Mouse (Mus musculus) MEL (cell line): ENCODE data around the gene Gdf5. TPM values are rescaled to one million over a fixed set of nuclear protein-coding genes. Genes with fewer than 3 reads are reported as not detected.

Experiments
- DNase-seq: peaks from one replicate; pipeline ENCODE4 v3.0.0; 2011; ENCODE audit warnings: low read depth, low spot score
- H3K27ac ChIP-seq: 2 replicates; pipeline ENCODE4 v1.5.1; 2012; ENCODE audit warnings: low read depth, mild to moderate bottlenecking, control low read depth, low read length, moderate library complexity; ENCODE audit not compliant: control insufficient read depth
- H3K27me3 ChIP-seq, 2 experiments: fragments of 150-350 bp in 1 of 2; sonication (generic) in 1 of 2; 2 replicates each; pipeline ENCODE4 v1.6.1; 2012; ENCODE audit warnings: low read length in 2 of 2, mild to moderate bottlenecking in 2 of 2, improper control_type of control experiment in 1 of 2, moderate library complexity in 1 of 2; ENCODE audit not compliant: insufficient read depth in 2 of 2, control insufficient read depth in 1 of 2
- H3K36me3 ChIP-seq, 2 experiments: 2 replicates each; pipeline ENCODE4 v1.6.1; 2012 to 2014; ENCODE audit warnings: low read length in 2 of 2, improper control_type of control experiment in 1 of 2, inconsistent platforms in 1 of 2, mild to moderate bottlenecking in 1 of 2; ENCODE audit not compliant: insufficient read depth in 2 of 2, control insufficient read depth in 1 of 2
- H3K4me1 ChIP-seq, 2 experiments: fragments of 150-350 bp in 1 of 2; sonication (generic) in 1 of 2; 2 replicates each; pipeline ENCODE4 v1.6.1; 2012; ENCODE audit warnings: low read length in 2 of 2, improper control_type of control experiment in 1 of 2, mild to moderate bottlenecking in 1 of 2; ENCODE audit not compliant: insufficient read depth in 2 of 2, control insufficient read depth in 1 of 2
- H3K4me3 ChIP-seq, 2 experiments: fragments of 150-350 bp in 1 of 2; sonication (generic) in 1 of 2; 2 replicates each; pipeline ENCODE4 v1.5.1; 2012; ENCODE audit warnings: low read depth in 2 of 2, low read length in 2 of 2, mild to moderate bottlenecking in 2 of 2, moderate library complexity in 2 of 2, control low read depth in 1 of 2, improper control_type of control experiment in 1 of 2; ENCODE audit not compliant: control insufficient read depth in 1 of 2, insufficient read depth in 1 of 2
- H3K79me2 ChIP-seq: 2 replicates; pipeline ENCODE4 v1.6.1; 2012; ENCODE audit warnings: mild to moderate bottlenecking, low read length, moderate library complexity; ENCODE audit not compliant: control insufficient read depth, poor library complexity, insufficient read depth
- H3K9ac ChIP-seq: 2 replicates; pipeline ENCODE4 v1.6.1; 2012; ENCODE audit warnings: low read depth, mild to moderate bottlenecking, control low read depth, low read length, moderate library complexity; ENCODE audit not compliant: control insufficient read depth, poor library complexity, severe bottlenecking
- H3K9me3 ChIP-seq: fragments of 150-350 bp; sonication (generic); replicated peaks from 2 replicates; pipeline ENCODE4 v1.6.1; 2012; ENCODE audit warnings: mild to moderate bottlenecking, low read length, improper control_type of control experiment, moderate library complexity; ENCODE audit not compliant: insufficient read depth
- BHLHE40 ChIP-seq: IDR thresholded peaks from 2 replicates; pipeline ENCODE4 v1.6.1; 2012; ENCODE audit warnings: low read depth, mild to moderate bottlenecking, inconsistent platforms, low read length, improper control_type of control experiment, borderline replicate concordance
- CHD1 ChIP-seq: IDR thresholded peaks from 2 replicates; pipeline ENCODE4 v1.6.1; 2012; ENCODE audit warnings: low read depth, mild to moderate bottlenecking, inconsistent platforms, low read length, improper control_type of control experiment
- CHD2 ChIP-seq: IDR thresholded peaks from 2 replicates; pipeline ENCODE4 v1.6.1; 2011; ENCODE audit warnings: low read length, improper control_type of control experiment
- CTCF ChIP-seq, 3 experiments: IDR thresholded peaks in 2 of 3; conservative IDR thresholded peaks in 1 of 3; 2 replicates each; pipeline ENCODE4 v1.5.1; 2011 to 2012; ENCODE audit warnings: low read length in 3 of 3, low read depth in 2 of 3, mild to moderate bottlenecking in 2 of 3, improper control_type of control experiment in 1 of 3, inconsistent platforms in 1 of 3, mixed read lengths in 1 of 3, moderate library complexity in 1 of 3; ENCODE audit not compliant: control insufficient read depth in 1 of 3, insufficient read depth in 1 of 3, poor library complexity in 1 of 3, severe bottlenecking in 1 of 3
- E2F4 ChIP-seq: IDR thresholded peaks from 2 replicates; pipeline ENCODE4 v1.6.1; 2011; ENCODE audit warnings: low read depth, low read length, improper control_type of control experiment, borderline replicate concordance
- ELF1 ChIP-seq: IDR thresholded peaks from 2 replicates; pipeline ENCODE4 v1.6.1; 2014; ENCODE audit warnings: low read depth, mild to moderate bottlenecking, inconsistent platforms, low read length, improper control_type of control experiment, moderate library complexity
- EP300 ChIP-seq, 2 experiments: IDR thresholded peaks; 2 replicates each; pipeline ENCODE4 v1.6.1; 2011; ENCODE audit warnings: improper control_type of control experiment in 2 of 2, low read length in 2 of 2, low read depth in 1 of 2, mild to moderate bottlenecking in 1 of 2
- ETS1 ChIP-seq: IDR thresholded peaks from 2 replicates; pipeline ENCODE4 v1.6.1; 2012; ENCODE audit warnings: low read depth, mild to moderate bottlenecking, inconsistent platforms, low read length, improper control_type of control experiment, moderate library complexity
- GABPA ChIP-seq: IDR thresholded peaks from 2 replicates; pipeline ENCODE4 v1.6.1; 2012; ENCODE audit warnings: low read depth, mild to moderate bottlenecking, inconsistent platforms, low read length, improper control_type of control experiment, moderate library complexity
- GATA1 ChIP-seq: IDR thresholded peaks from 2 replicates; pipeline ENCODE4 v1.6.1; 2011; ENCODE audit warnings: low read depth, low read length, improper control_type of control experiment
- HCFC1 ChIP-seq: IDR thresholded peaks from 2 replicates; pipeline ENCODE4 v1.6.1; 2012; ENCODE audit warnings: low read depth, mild to moderate bottlenecking, inconsistent platforms, low read length, improper control_type of control experiment, moderate library complexity
- MAFK ChIP-seq: IDR thresholded peaks from 2 replicates; pipeline ENCODE4 v1.6.1; 2011; ENCODE audit warnings: low read depth, mild to moderate bottlenecking, low read length, improper control_type of control experiment, borderline replicate concordance
- MAZ ChIP-seq: IDR thresholded peaks from 2 replicates; pipeline ENCODE4 v1.6.1; 2012; ENCODE audit warnings: low read depth, mild to moderate bottlenecking, inconsistent platforms, low read length, improper control_type of control experiment
- MEF2A ChIP-seq: IDR thresholded peaks from 2 replicates; pipeline ENCODE4 v1.6.1; 2014; ENCODE audit warnings: low read depth, mild to moderate bottlenecking, inconsistent platforms, low read length, improper control_type of control experiment; ENCODE audit not compliant: poor library complexity, insufficient replicate concordance, severe bottlenecking; ENCODE audit errors: extremely low read depth
- MXI1 ChIP-seq: IDR thresholded peaks from 2 replicates; pipeline ENCODE4 v1.6.1; 2011; ENCODE audit warnings: mild to moderate bottlenecking, low read depth, low read length, improper control_type of control experiment
- MYB ChIP-seq: IDR thresholded peaks from 2 replicates; pipeline ENCODE4 v1.6.1; 2011; ENCODE audit warnings: mild to moderate bottlenecking, low read depth, low read length, improper control_type of control experiment
- MYC ChIP-seq: IDR thresholded peaks from 2 replicates; pipeline ENCODE4 v1.6.1; 2011; ENCODE audit warnings: low read depth, mild to moderate bottlenecking, low read length, improper control_type of control experiment, moderate library complexity
- NELFE ChIP-seq: IDR thresholded peaks from 2 replicates; pipeline ENCODE4 v1.6.1; 2011; ENCODE audit warnings: low read depth, low read length, improper control_type of control experiment
- NRF1 ChIP-seq: IDR thresholded peaks from 2 replicates; pipeline ENCODE4 v1.6.1; 2014; ENCODE audit warnings: low read depth, mild to moderate bottlenecking, inconsistent platforms, low read length, improper control_type of control experiment, moderate library complexity; ENCODE audit not compliant: poor library complexity, insufficient read depth, severe bottlenecking
- POLR2A ChIP-seq, 2 experiments: IDR thresholded peaks; 2 replicates each; pipeline ENCODE4 v1.6.1; 2011 to 2012; ENCODE audit warnings: low read length in 2 of 2, mild to moderate bottlenecking in 2 of 2, control low read depth in 1 of 2, improper control_type of control experiment in 1 of 2, low read depth in 1 of 2, moderate library complexity in 1 of 2; ENCODE audit not compliant: control insufficient read depth in 1 of 2, insufficient read depth in 1 of 2, poor library complexity in 1 of 2
- POLR2AphosphoS2 ChIP-seq: IDR thresholded peaks from 2 replicates; pipeline ENCODE4 v1.6.1; 2011; ENCODE audit warnings: low read length, improper control_type of control experiment
- POLR2AphosphoS5 ChIP-seq: IDR thresholded peaks from 2 replicates; pipeline ENCODE4 v1.6.1; 2012; ENCODE audit warnings: low read depth, borderline replicate concordance, mild to moderate bottlenecking, inconsistent platforms, low read length, moderate library complexity, mixed read lengths
- RAD21 ChIP-seq: IDR thresholded peaks from 2 replicates; pipeline ENCODE4 v1.6.1; 2011; ENCODE audit warnings: mild to moderate bottlenecking, low read depth, low read length, improper control_type of control experiment
- SIN3A ChIP-seq: IDR thresholded peaks from 2 replicates; pipeline ENCODE4 v1.6.1; 2012; ENCODE audit warnings: low read length, improper control_type of control experiment, inconsistent platforms
- SMC3 ChIP-seq: IDR thresholded peaks from 2 replicates; pipeline ENCODE4 v1.6.1; 2011; ENCODE audit warnings: low read depth, low read length, improper control_type of control experiment
- TAL1 ChIP-seq: IDR thresholded peaks from 2 replicates; pipeline ENCODE4 v1.6.1; 2012; ENCODE audit warnings: mild to moderate bottlenecking, inconsistent platforms, low read length, moderate library complexity, mixed read lengths
- TBP ChIP-seq: IDR thresholded peaks from 2 replicates; pipeline ENCODE4 v1.8.0; 2011; ENCODE audit warnings: low read depth, low read length, improper control_type of control experiment
- TCF12 ChIP-seq: IDR thresholded peaks from 2 replicates; pipeline ENCODE4 v1.6.1; 2014; ENCODE audit warnings: low read depth, mild to moderate bottlenecking, inconsistent platforms, low read length, improper control_type of control experiment, moderate library complexity
- UBTF ChIP-seq: IDR thresholded peaks from 2 replicates; pipeline ENCODE4 v1.6.1; 2012; ENCODE audit warnings: low read depth, mild to moderate bottlenecking, inconsistent platforms, low read length, improper control_type of control experiment, moderate library complexity, borderline replicate concordance; ENCODE audit not compliant: insufficient read depth
- USF1 ChIP-seq: IDR thresholded peaks from 2 replicates; pipeline ENCODE4 v1.6.1; 2014; ENCODE audit warnings: low read depth, mild to moderate bottlenecking, inconsistent platforms, low read length, improper control_type of control experiment, moderate library complexity
- USF2 ChIP-seq, 2 experiments: IDR thresholded peaks; 2 replicates each; pipeline ENCODE4 v1.6.1; 2011 to 2012; ENCODE audit warnings: improper control_type of control experiment in 2 of 2, low read length in 2 of 2, borderline replicate concordance in 1 of 2, inconsistent platforms in 1 of 2, low read depth in 1 of 2, mild to moderate bottlenecking in 1 of 2; ENCODE audit not compliant: insufficient read depth in 1 of 2
- ZC3H11A ChIP-seq: IDR thresholded peaks from 2 replicates; pipeline ENCODE4 v1.6.1; 2012; ENCODE audit warnings: low read depth, mild to moderate bottlenecking, inconsistent platforms, low read length, improper control_type of control experiment
- ZKSCAN1 ChIP-seq: IDR thresholded peaks from 2 replicates; pipeline ENCODE4 v1.6.1; 2012; ENCODE audit warnings: low read depth, mild to moderate bottlenecking, inconsistent platforms, low read length, improper control_type of control experiment, moderate library complexity
- ZMIZ1 ChIP-seq: IDR thresholded peaks from 2 replicates; pipeline ENCODE4 v1.6.1; 2012; ENCODE audit warnings: low read depth, mild to moderate bottlenecking, inconsistent platforms, low read length, improper control_type of control experiment, moderate library complexity
- ZNF384 ChIP-seq: IDR thresholded peaks from 2 replicates; pipeline ENCODE4 v1.6.1; 2012; ENCODE audit warnings: low read depth, mild to moderate bottlenecking, inconsistent platforms, low read length, improper control_type of control experiment
- polyA plus RNA-seq, 2 experiments: library from polyadenylated mRNA; stranded (reverse) in 1 of 2; unstranded in 1 of 2; fragments of >175 nt in 1 of 2; fragments of >200 nt in 1 of 2; gene quantifications; 2 replicates each; pipeline versions ENCODE4 v1.2.1 to v1.2.4; 2012; ENCODE audit warnings: low replicate concordance in 2 of 2, low read depth in 1 of 2; ENCODE audit not compliant: insufficient read length in 2 of 2, insufficient read depth in 1 of 2, missing spikeins in 1 of 2
- total RNA-seq: library from RNA; depleted of rRNA; stranded (reverse); fragments of 300-350 nt; gene quantifications from 2 replicates; pipeline ENCODE4 v1.2.3, GENCODE M21; 2012

The Gdf5 gene
- total and polyA plus RNA-seq, 3 experiments, result 0.06 TPM; not detected in 2

DNA sequence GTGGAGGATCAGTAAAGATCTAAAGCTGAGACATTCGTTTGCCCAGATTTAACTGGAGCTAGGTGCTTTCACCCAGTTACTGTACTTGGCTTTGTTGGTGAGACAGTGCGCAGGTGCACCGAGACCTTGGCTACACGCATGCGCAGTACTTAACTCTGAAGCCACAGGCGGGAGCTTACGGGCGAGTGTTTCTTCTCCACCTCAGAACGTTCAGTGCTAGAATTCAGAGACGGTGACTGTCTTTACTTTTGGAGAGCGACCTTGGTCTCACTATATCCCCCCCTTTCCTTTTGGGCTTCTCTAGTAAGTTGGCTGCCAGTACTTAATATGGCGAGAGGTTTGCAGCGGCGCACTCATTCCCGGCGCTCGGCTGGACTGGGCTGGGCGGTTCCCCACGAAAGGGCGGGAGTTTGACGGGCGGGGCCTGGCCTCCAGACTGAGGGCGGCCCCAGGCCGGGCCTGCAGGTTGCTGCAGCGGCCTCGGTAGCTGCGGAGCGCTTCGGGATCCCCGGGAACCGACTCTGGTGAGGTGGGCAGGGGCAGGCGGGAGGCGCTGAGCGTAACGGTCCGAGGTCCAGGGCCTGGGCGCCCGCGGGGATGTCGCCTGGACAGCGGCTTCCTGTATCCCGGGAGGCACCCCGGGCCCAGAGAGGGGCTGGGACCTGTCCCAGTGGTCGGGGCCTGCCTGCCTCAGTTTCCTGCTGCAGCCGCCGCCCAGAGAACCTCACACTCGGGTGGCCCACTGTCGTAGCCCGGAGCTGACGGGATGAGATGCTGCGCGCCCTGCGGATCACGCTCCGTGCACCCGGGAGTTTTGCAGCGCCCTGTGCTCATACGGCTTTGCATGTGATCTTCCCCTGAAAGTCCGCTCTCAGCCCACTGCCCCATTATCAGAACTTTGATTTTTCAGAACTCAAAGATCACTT, 11.2 kb upstream of the Gdf5 start, which contains the start of gene Cep250:
TSS of gene Cep250 (plus strand) at position 325 of the 926 bp plus-strand sequence.
- Histone ChIP-seq H3K9ac (peak within 1 kb of the TSS; percentile 83), H3K4me3 (peak within 1 kb of the TSS; percentile 41 to 92), H3K4me1 (peaks cover 2 to 3% of the 10 kb centered on the region in 2 experiments; a peak in 2 of 4 replicates), H3K27ac (peak within 1 kb of the TSS; percentile 90), H3K36me3 (peaks cover 0 to 9% of the 10 kb centered on the region in 2 experiments; a peak in 2 of 4 replicates), H3K79me2 (peaks cover 11% of the 10 kb centered on the region), H3K9me3 (no peaks in the 10 kb centered on the region), H3K27me3 (no peaks in the 10 kb centered on the region)
- peak; percentile 96 for DNase-seq
- TF ChIP-seq TAL1 (no peak), RAD21 (no peak), GATA1 (no peak), MAFK (no peak), MAZ (no peak), POLR2AphosphoS5 (no peak), USF1 (no peak), E2F4 (peak; percentile 88), CHD2 (no peak), MYB (no peak), ZKSCAN1 (no peak), UBTF (peak; percentile 61; the same call in 1 of the 2 replicates), CTCF (IDR thresholded peaks at IDR 0.05 in 2 of 3, conservative IDR thresholded peaks at IDR 0.05 in 1 of 3; ENCODE audit: control insufficient read depth in 1 of 3, insufficient read depth in 1 of 3, low read depth in 2 of 3, low read length in 3 of 3, poor library complexity in 1 of 3, severe bottlenecking in 1 of 3) (no peak), ELF1 (no peak), ZMIZ1 (peak; percentile 56; the same call in 1 of the 2 replicates), ETS1 (no peak), GABPA (no peak), BHLHE40 (no peak), SIN3A (peak; percentile 71), NELFE (peak; percentile 75), NRF1 (peak; percentile 93), TBP (peak; percentile 55), MXI1 (peak; percentile 74), POLR2AphosphoS2 (peak; percentile 42; the same call in 1 of the 2 replicates), MYC (no peak), EP300 (IDR thresholded peaks at IDR 0.05; ENCODE audit: low read depth in 1 of 2, low read length in 2 of 2) (no peak), TCF12 (peak; percentile 32; the same call in 1 of the 2 replicates), ZC3H11A (no peak), HCFC1 (peak; percentile 89), SMC3 (no peak), CHD1 (no peak), ZNF384 (no peak), MEF2A (no peak), USF2 (IDR thresholded peaks at IDR 0.05; ENCODE audit: borderline replicate concordance in 1 of 2, insufficient read depth in 1 of 2, low read depth in 1 of 2, low read length in 2 of 2) (no peak), POLR2A (IDR thresholded peaks at IDR 0.05; ENCODE audit: control insufficient read depth in 1 of 2, insufficient read depth in 1 of 2, low read depth in 1 of 2, low read length in 2 of 2, poor library complexity in 1 of 2) (peak; percentile 88 to 94)
